Mouse (Mus musculus) heart, adult 2 months (tissue): ENCODE measurements around the gene 4921507P07Rik.

Experiments used
- EP300 ChIP-seq: fragments of 200-500 bp; IDR thresholded peaks from 2 replicates; pipeline ENCODE4 v1.6.1; 2011; ENCODE audit warnings: low read depth, low read length, control low read depth; ENCODE audit not compliant: insufficient read depth
- POLR2A ChIP-seq: fragments of 200-500 bp; IDR thresholded peaks from 2 replicates; pipeline ENCODE4 v1.6.1; 2011; ENCODE audit warnings: mild to moderate bottlenecking, low read depth, low read length, control low read depth; ENCODE audit not compliant: insufficient read depth

GRCm38 (mm10) chr6:50594372-50594771 is 2.1 kb downstream of the 4921507P07Rik start:
- no peak for TF ChIP-seq POLR2A
- no peak for TF ChIP-seq EP300
